Mouse (Mus musculus) spleen, adult 2 months (tissue): ENCODE measurements around the gene Ddr1. TPM values are rescaled to one million over a fixed set of nuclear protein-coding genes. Genes with fewer than 3 reads are reported as not detected.
A peak's percentile ranks its signal among the peaks of the same experiment; 100 is the strongest.

Experiments used
- DNase-seq, 2 experiments: peaks; one replicate each; pipeline versions ENCODE4 v3.0.0 to v3.0.0-alpha.2; 2012 to 2021; ENCODE audit warnings: low spot score in 2 of 2, low read depth in 1 of 2
- H3K27ac ChIP-seq: fragments of 200-500 bp; 2 replicates; pipeline ENCODE4 v1.5.1; 2012; ENCODE audit warnings: low read length, inconsistent platforms; ENCODE audit not compliant: insufficient read depth
- H3K27me3 ChIP-seq: fragments of 200-500 bp; 2 replicates; pipeline ENCODE4 v1.6.1; 2012; ENCODE audit warnings: mild to moderate bottlenecking, moderate library complexity, low read length, inconsistent platforms; ENCODE audit not compliant: control insufficient read depth, insufficient read depth
- H3K36me3 ChIP-seq: fragments of 200-500 bp; 2 replicates; pipeline ENCODE4 v1.6.1; 2012; ENCODE audit warnings: mild to moderate bottlenecking, low read length, inconsistent platforms; ENCODE audit not compliant: control insufficient read depth, insufficient read depth
- H3K4me1 ChIP-seq: fragments of 200-500 bp; 2 replicates; pipeline ENCODE4 v1.6.1; 2011; ENCODE audit warnings: inconsistent platforms; ENCODE audit not compliant: control insufficient read depth, insufficient read depth, insufficient read length
- H3K4me3 ChIP-seq: fragments of 200-500 bp; 2 replicates; pipeline ENCODE4 v1.5.1; 2011; ENCODE audit warnings: mild to moderate bottlenecking, inconsistent platforms; ENCODE audit not compliant: insufficient read depth, insufficient read length; ENCODE audit errors: extremely low read depth
- CTCF ChIP-seq: fragments of 200-500 bp; IDR thresholded peaks from 2 replicates; pipeline ENCODE4 v1.5.1; 2011; ENCODE audit warnings: mild to moderate bottlenecking, inconsistent platforms; ENCODE audit not compliant: insufficient read depth, insufficient read length, insufficient replicate concordance; ENCODE audit errors: extremely low read depth
- POLR2A ChIP-seq: fragments of 200-500 bp; IDR thresholded peaks from 2 replicates; pipeline ENCODE4 v1.6.1; 2011; ENCODE audit warnings: low read depth, low read length, inconsistent platforms
- whole genome bisulfite sequencing: fragments of 180-500 bp; shearing (Covaris S2); methylation state at CpG from one replicate; pipeline ENCODE4 v1.1.7; 2018; 5-methylcytosine and 5-hydroxymethylcytosine counted together
- polyA plus RNA-seq: library from polyadenylated mRNA; depleted of rRNA; stranded (reverse); fragments of >200 nt; gene quantifications from 2 replicates; pipeline ENCODE4 v1.2.3, GENCODE M21; 2012

Ddr1 gene
- polyA plus RNA-seq, 1 experiment = 27.0 TPM

GRCm38 (mm10) chr17:35725286-35726232, 21.1 kb upstream of the Ddr1 start:
- Histone ChIP-seq H3K4me3 (no peak overlapping the region), H3K27ac (peak overlapping the region; percentile 2; the same call in 1 of the 2 replicates), H3K27me3 (no peaks in the 10 kb centered on the region; the same call in 1 of the 2 replicates), H3K36me3 (no peaks in the 10 kb centered on the region), H3K4me1 (no peaks in the 10 kb centered on the region)
- peak in 1 of 2 experiments; percentile 59 for DNase-seq
- TF ChIP-seq CTCF = peak; percentile 98
- no peak for TF ChIP-seq POLR2A
- 32% methylated on average over 21 of the region's 21 CpGs for WGBS

GRCm38 (mm10) chr17:35721676-35722075, 17.3 kb upstream of the Ddr1 start:
- no peak overlapping the region for H3K27ac ChIP-seq
- no peak overlapping the region for H3K4me3 ChIP-seq

GRCm38 (mm10) chr17:35720340-35720727, 15.9 kb upstream of the Ddr1 start:
- no peaks in the 10 kb centered on the region for H3K4me1 ChIP-seq
- no peaks in the 10 kb centered on the region for H3K27me3 ChIP-seq
- no peak for TF ChIP-seq POLR2A
- TF ChIP-seq CTCF = no peak
- WGBS = 57% methylated on average over 11 of the region's 11 CpGs
- H3K27ac ChIP-seq = no peak overlapping the region; the same call in 1 of the 2 replicates
- no peak for DNase-seq
- H3K4me3 ChIP-seq = no peak overlapping the region
- no peaks in the 10 kb centered on the region for H3K36me3 ChIP-seq

More at GRCm38 (mm10) chr17:35721676-35722075, 17.3 kb upstream of the Ddr1 start:
- TF ChIP-seq CTCF (no peak), POLR2A (no peak)
- Histone ChIP-seq H3K36me3 (no peaks in the 10 kb centered on the region), H3K27me3 (no peaks in the 10 kb centered on the region; the same call in 1 of the 2 replicates), H3K4me1 (no peaks in the 10 kb centered on the region)
- 80% methylated on average over 8 of the region's 8 CpGs for WGBS
- no peak for DNase-seq

- H3K27me3 ChIP-seq = no peaks in the 10 kb centered on the region
- H3K27ac ChIP-seq = no peak overlapping the region
- WGBS = 72% methylated on average over 9 of the region's 9 CpGs
Observed at GRCm38 (mm10) chr17:35719616-35720339, 15.4 kb upstream of the Ddr1 start.

GRCm38 (mm10) chr17:35717080-35717479, 12.7 kb upstream of the Ddr1 start:
- 83% methylated on average over 6 of the region's 6 CpGs for WGBS
- Histone ChIP-seq H3K27ac (no peak overlapping the region), H3K4me3 (no peak overlapping the region), H3K4me1 (no peaks in the 10 kb centered on the region), H3K27me3 (no peaks in the 10 kb centered on the region), H3K36me3 (no peaks in the 10 kb centered on the region)
- no peak for DNase-seq
- TF ChIP-seq CTCF (no peak), POLR2A (no peak)

More at GRCm38 (mm10) chr17:35719616-35720339, 15.4 kb upstream of the Ddr1 start:
- TF ChIP-seq POLR2A (no peak), CTCF (no peak)
- Histone ChIP-seq H3K36me3 (no peaks in the 10 kb centered on the region), H3K4me1 (no peaks in the 10 kb centered on the region), H3K4me3 (no peak overlapping the region)
- DNase-seq = no peak

GRCm38 (mm10) chr17:35716114-35716513, 11.7 kb upstream of the Ddr1 start:
- no peaks in the 10 kb centered on the region for H3K27me3 ChIP-seq
- WGBS = 85% methylated on average over 3 of the region's 3 CpGs

More at GRCm38 (mm10) chr17:35716114-35716513, 11.7 kb upstream of the Ddr1 start:
- no peak for DNase-seq
- H3K4me1 ChIP-seq = no peaks in the 10 kb centered on the region
- H3K27ac ChIP-seq = no peak overlapping the region
- H3K36me3 ChIP-seq = no peaks in the 10 kb centered on the region
- TF ChIP-seq CTCF (no peak), POLR2A (no peak)
- no peak overlapping the region for H3K4me3 ChIP-seq
